Mouse (Mus musculus): ENCODE results near the gene Snhg11.
"Not testable (repeated sequence)": the region's sequence is repeated elsewhere in the genome, so short reads cannot be mapped to it uniquely, and the experiment has no call there.

The Snhg11 gene

GRCm38 (mm10) chr2:158369474-158370172, 5.8 kb upstream of the Snhg11 start:
- no peak for DNase-seq (ENCODE audit: low read depth, low spot score)

GRCm38 (mm10) chr2:158370173-158370550, 5.3 kb upstream of the Snhg11 start:
- DNase-seq (ENCODE audit: low read depth, low spot score), result no peak

DNA sequence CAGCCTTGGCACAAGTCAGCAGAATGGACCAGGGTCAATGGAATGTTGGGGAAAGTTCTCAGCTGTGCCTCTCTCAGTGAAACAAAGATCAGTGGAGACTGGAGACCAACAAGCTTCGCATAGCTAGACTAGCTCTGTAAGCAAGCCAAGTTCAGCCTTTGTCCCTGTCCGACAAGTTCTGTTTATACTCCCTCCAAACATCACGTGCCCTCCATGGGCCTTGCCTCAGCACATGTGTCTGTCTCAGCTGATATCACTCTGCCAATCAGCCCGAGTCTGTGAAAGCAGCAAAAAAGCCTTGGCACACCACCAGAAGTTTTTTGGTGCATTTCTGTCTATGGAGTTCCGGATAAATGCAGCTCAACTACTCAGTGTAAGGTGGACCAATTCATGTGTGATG, 2.4 kb upstream of the Snhg11 start:
- no peak for DNase-seq (ENCODE audit: low read depth, low spot score)

DNA sequence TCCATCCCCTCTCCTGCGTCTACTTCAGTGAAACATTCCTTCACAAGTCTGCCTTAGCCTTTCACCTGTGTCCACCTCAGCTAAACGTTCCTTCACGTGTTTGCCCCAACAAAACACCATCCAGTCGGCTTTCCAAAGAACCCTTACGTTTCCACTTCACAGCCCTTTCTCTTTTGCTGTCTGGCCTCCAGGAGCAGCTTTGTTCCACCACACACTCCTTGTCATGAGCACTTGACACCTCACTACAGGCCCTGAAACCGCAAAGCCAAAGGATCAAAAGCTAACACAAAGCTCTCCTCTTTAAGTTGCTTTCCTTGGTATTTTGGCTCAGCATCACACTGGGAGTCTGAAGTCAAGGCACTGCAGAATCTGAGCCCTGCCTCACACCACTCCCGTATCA, 1.9 kb upstream of the Snhg11 start:
- no peak for DNase-seq (ENCODE audit: low read depth, low spot score)

DNA sequence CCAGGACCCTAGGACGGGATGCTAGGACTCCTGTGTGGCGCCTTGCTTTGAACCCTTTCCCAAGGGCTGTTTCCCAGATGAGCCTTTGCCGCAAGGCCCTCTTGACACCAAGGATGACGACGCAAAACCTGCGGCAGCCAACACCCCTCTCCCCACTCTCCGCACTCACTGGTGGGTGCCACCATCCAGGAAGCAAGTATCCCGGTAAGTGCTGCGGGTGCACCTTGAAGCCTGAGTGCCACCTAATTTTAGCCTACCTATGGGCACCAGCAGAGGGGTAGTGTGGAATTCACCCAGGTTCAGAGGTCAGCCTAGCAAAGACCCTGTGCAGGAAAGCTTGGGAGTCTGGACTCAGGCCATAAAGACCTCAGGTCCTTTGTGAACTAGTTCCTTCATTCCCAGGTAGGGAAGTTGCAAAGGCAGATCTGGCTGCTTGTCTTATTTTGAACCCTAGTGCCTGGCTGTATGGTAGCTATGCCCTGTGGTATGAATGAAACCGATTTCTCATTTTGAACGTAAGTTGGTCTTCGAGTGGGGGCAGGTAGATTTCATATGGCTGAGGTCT, 767 bp downstream of the Snhg11 start:
- no peak for DNase-seq (ENCODE audit: low read depth, low spot score)

GRCm38 (mm10) chr2:158376798-158377197, 1.4 kb downstream of the Snhg11 start:
- no peak for DNase-seq (ENCODE audit: low read depth, low spot score)

DNA sequence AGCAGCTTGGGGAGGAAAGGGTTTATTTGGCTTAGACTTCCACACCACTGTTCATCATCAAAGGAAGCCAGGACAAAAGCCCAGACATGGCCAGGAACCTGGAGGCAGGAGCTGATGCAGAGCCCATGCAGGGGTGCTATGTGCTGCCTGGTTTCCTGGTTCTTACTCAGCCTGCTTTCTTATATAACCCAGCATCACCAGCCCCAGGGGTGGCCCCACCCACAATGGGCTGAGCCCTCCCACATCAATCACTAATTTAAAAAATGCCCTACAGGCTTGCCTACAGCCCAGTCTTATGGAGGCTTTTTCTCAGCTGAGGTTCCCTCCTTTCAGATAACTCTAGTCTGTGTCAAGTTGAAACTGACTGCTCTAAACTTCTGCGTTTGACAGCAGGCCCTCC, 2.4 kb downstream of the Snhg11 start:
- no peak for DNase-seq (ENCODE audit: low read depth, low spot score)

- DNase-seq (ENCODE audit: low read depth, low spot score), result peak; percentile 81
Observed at GRCm38 (mm10) chr2:158379354-158380078, 4.1 kb downstream of the Snhg11 start.

DNA sequence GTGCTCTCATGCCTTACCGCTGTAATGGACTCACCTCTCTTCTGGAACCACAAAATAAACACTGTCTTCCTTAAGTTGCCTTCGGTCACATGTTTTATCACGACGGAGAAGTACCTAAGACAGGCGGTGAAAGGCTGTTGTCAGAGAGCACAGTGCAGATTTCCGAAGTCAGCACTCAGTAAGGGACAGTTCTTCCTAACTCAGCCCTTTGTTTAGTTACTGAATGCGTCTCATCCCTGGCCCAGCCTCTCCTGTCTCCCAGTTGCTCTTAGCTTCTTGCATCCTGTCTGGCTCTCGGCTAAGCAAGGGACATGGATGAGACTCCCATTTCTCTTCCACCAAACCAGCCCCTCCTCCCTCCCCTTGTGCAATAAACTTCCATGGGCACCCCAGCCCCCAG, 10.6 kb downstream of the Snhg11 start:
- DNase-seq (ENCODE audit: low read depth, low spot score), result no peak

- DNase-seq (ENCODE audit: low read depth, low spot score), result no peak
Observed at GRCm38 (mm10) chr2:158389421-158389820, 14.0 kb downstream of the Snhg11 start.

GRCm38 (mm10) chr2:158396369-158396768, 20.9 kb downstream of the Snhg11 start:
- DNase-seq (ENCODE audit: low read depth, low spot score), result no peak

GRCm38 (mm10) chr2:158397140-158397539, 21.7 kb downstream of the Snhg11 start:
- DNase-seq (ENCODE audit: low read depth, low spot score), result not testable (repeated sequence)

GRCm38 (mm10) chr2:158402915-158403314, 27.5 kb downstream of the Snhg11 start:
- DNase-seq (ENCODE audit: low read depth, low spot score), result no peak

- no peak for DNase-seq (ENCODE audit: low read depth, low spot score)
Observed at GRCm38 (mm10) chr2:158408997-158409594, 33.7 kb downstream of the Snhg11 start.

DNA sequence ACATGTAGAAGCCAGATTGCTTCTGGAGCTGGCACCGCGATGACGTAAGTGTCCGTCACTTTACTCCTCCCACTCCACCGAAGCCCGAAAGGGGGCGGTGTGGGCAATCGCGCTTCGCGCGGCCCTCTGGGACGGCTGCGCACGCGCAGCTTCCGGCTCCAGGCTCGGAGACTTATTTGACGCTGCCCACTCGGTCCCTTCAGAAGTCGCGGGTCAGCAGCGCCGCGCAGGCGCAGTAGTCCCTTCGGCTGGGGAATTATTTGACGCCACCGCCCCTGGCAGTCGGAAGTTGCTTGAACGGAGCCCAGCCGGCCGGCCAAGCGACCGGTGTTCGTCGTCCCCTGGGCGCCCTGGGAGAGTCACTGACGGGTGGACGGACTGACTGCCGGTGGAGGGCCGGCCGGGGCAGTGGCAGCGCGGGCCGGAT, 34.2 kb downstream of the Snhg11 start, which contains the start of gene Ralgapb:
Ralgapb (plus strand) TSS at position 254 of the 427 bp plus-strand sequence.
- DNase-seq (ENCODE audit: low read depth, low spot score), result peak; percentile 99

- peak; percentile 19 for DNase-seq (ENCODE audit: low read depth, low spot score)
Observed at GRCm38 (mm10) chr2:158410022-158411014, 34.9 kb downstream of the Snhg11 start.

GRCm38 (mm10) chr2:158413240-158413639, 37.8 kb downstream of the Snhg11 start:
- no peak for DNase-seq (ENCODE audit: low read depth, low spot score)

GRCm38 (mm10) chr2:158415826-158416225, 40.4 kb downstream of the Snhg11 start:
- DNase-seq (ENCODE audit: low read depth, low spot score), result no peak

DNA sequence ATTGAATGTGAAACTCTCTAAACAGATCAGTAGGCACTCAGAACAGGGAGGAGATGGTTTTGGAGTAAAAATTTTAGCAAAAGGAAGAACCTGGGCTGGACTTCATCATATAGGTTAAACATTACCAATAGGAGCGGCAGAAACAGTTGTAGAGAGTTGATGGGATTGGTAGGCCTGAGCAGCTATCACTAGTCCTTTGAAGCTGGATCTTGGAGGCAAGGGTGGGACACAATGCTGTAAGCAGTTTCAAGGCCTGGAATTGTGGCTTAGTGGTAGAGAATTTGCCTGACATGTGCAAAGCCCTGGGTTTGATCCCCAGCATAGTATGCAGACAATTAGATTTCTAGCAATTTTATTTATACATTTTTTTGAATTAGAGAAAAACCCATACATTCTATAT, 43.2 kb downstream of the Snhg11 start:
- no peak for DNase-seq (ENCODE audit: low read depth, low spot score)
